Mouse (Mus musculus) forelimb bud, embryonic 11.5 days (tissue): ENCODE data around the gene Rrn3.
A peak's percentile ranks its signal among the peaks of the same experiment; 100 is the strongest.
"Not testable (repeated sequence)": the region's sequence is repeated elsewhere in the genome, so short reads cannot be mapped to it uniquely, and the experiment has no call there.

Experiments
- DNase-seq: peaks from one replicate; pipeline ENCODE4 v3.0.0-alpha.2; 2012; ENCODE audit warnings: low read depth, low spot score

The Rrn3 gene

GRCm38 (mm10) chr16:13785932-13786331 lies 5.4 kb downstream of the Rrn3 start:
- DNase-seq: no peak

- not testable (repeated sequence) for DNase-seq
Observed at GRCm38 (mm10) chr16:13793441-13793840, 12.9 kb downstream of the Rrn3 start.

GRCm38 (mm10) chr16:13796746-13797175 lies 16.3 kb downstream of the Rrn3 start:
- DNase-seq: no peak

GRCm38 (mm10) chr16:13801231-13801630 lies 20.7 kb downstream of the Rrn3 start:
- no peak for DNase-seq

- no peak for DNase-seq
Observed at GRCm38 (mm10) chr16:13804666-13805065, 24.2 kb downstream of the Rrn3 start.

GRCm38 (mm10) chr16:13807616-13808015 lies 27.1 kb downstream of the Rrn3 start:
- DNase-seq: no peak

- no peak for DNase-seq
Observed at GRCm38 (mm10) chr16:13808410-13808809, 27.9 kb downstream of the Rrn3 start.

GRCm38 (mm10) chr16:13812152-13812551 lies 31.6 kb downstream of the Rrn3 start:
- DNase-seq: no peak

- DNase-seq: no peak
Observed at GRCm38 (mm10) chr16:13813200-13813599, 32.7 kb downstream of the Rrn3 start.

- DNase-seq: peak; percentile 97
Observed at GRCm38 (mm10) chr16:13818560-13819393, 38.3 kb downstream of the Rrn3 start, which contains the start of gene Ntan1. Gene Ntan1, plus strand, starts transcription at chr16:13818845.

GRCm38 (mm10) chr16:13819394-13819743 lies 38.9 kb downstream of the Rrn3 start:
- DNase-seq: no peak

- peak; percentile 10 for DNase-seq
Observed at GRCm38 (mm10) chr16:13819806-13820500, 39.4 kb downstream of the Rrn3 start.

GRCm38 (mm10) chr16:13820771-13821170 lies 40.3 kb downstream of the Rrn3 start:
- DNase-seq: no peak

GRCm38 (mm10) chr16:13825781-13826490 lies 45.4 kb downstream of the Rrn3 start:
- DNase-seq: no peak

- no peak for DNase-seq
Observed at GRCm38 (mm10) chr16:13826511-13826910, 46.0 kb downstream of the Rrn3 start.

- no peak for DNase-seq
Observed at GRCm38 (mm10) chr16:13830444-13830843, 49.9 kb downstream of the Rrn3 start.

GRCm38 (mm10) chr16:13831606-13832005 lies 51.1 kb downstream of the Rrn3 start:
- no peak for DNase-seq

- DNase-seq: no peak
Observed at GRCm38 (mm10) chr16:13834382-13834781, 53.9 kb downstream of the Rrn3 start.

- DNase-seq: no peak
Observed at GRCm38 (mm10) chr16:13840056-13840455, 59.5 kb downstream of the Rrn3 start.

GRCm38 (mm10) chr16:13840956-13841355 lies 60.4 kb downstream of the Rrn3 start:
- no peak for DNase-seq

GRCm38 (mm10) chr16:13845031-13845430 lies 64.5 kb downstream of the Rrn3 start:
- no peak for DNase-seq

- no peak for DNase-seq
Observed at GRCm38 (mm10) chr16:13846675-13847074, 66.2 kb downstream of the Rrn3 start.
